25 mouse cellular contexts compared by ENCODE assay signal in genomic region chr6:145822218-145822617, GRCm38 (mm10). TPM values are rescaled to one million over a fixed set of nuclear protein-coding genes. Genes with fewer than 3 reads are reported as not detected.
DNase-seq lines count a peak whose midpoint lies in the region; ATAC-seq and TF ChIP-seq lines count a peak whose summit lies in the region.
"Had no signal": no experiment of that assay in that cellular context is flagged by ENCODE, and none has a peak within 500 bp of the region (broad histone marks: within the 10 kb centered on the region; RNA-seq: fewer than 3 reads in every experiment).

No protein-coding gene starts in this region.

- H3K36me3 ChIP-seq in intestine, postnatal 0 days (ENCODE audit: control insufficient read depth, insufficient read depth), result no peaks in the 10 kb centered on the region
- H3K36me3 ChIP-seq in intestine, embryonic 15.5 days, result no peaks in the 10 kb centered on the region
- H3K36me3 ChIP-seq in midbrain, embryonic 11.5 days (ENCODE audit: control insufficient read depth, insufficient read depth, low read length), result no peaks in the 10 kb centered on the region
- H3K36me3 ChIP-seq in midbrain, embryonic 15.5 days (replicated peaks), result no peaks in the 10 kb centered on the region
- H3K36me3 ChIP-seq: forebrain, embryonic 12.5 days; forebrain, embryonic 15.5 days; hindbrain, embryonic 13.5 days had no signal

- ATAC-seq in intestine, postnatal 0 days, result 0 out of 2 replicates have a peak, but pooled peaks have one; percentile 19
- ATAC-seq in intestine, embryonic 15.5 days, result no peak
- 0 out of 2 replicates have a peak, but pooled peaks have one; percentile 7 for ATAC-seq in midbrain, embryonic 11.5 days (ENCODE audit: low FRiP score)
- ATAC-seq in midbrain, embryonic 15.5 days (replicated peaks), result no peak
- peak; percentile 49 for ATAC-seq in megakaryocyte progenitor cell, adult 5-6 weeks (replicated peaks; ENCODE audit: poor library complexity)
- ATAC-seq: CD4-positive, CD25-positive, alpha-beta regulatory T cell, adult 4 months; inflammation-experienced regulatory T-cells, adult 6 months had no signal

- H3K27me3 ChIP-seq in intestine, postnatal 0 days (replicated peaks; ENCODE audit: control insufficient read depth, insufficient read depth, low read length), result no peaks in the 10 kb centered on the region
- H3K27me3 ChIP-seq in intestine, embryonic 15.5 days (replicated peaks), result no peaks in the 10 kb centered on the region
- no peaks in the 10 kb centered on the region for H3K27me3 ChIP-seq in midbrain, embryonic 11.5 days (ENCODE audit: control insufficient read depth, insufficient read depth, low read length)
- no peaks in the 10 kb centered on the region for H3K27me3 ChIP-seq in midbrain, embryonic 15.5 days (replicated peaks)
- H3K27me3 ChIP-seq: embryonic facial prominence, embryonic 13.5 days; forebrain, embryonic 12.5 days; forebrain, embryonic 15.5 days; hindbrain, embryonic 13.5 days had no signal

- TF ChIP-seq CTCF in intestine, postnatal 0 days (IDR thresholded peaks at IDR 0.05; ENCODE audit: low read depth), result no peak

- no peak overlapping the region for H3K9ac ChIP-seq in intestine, postnatal 0 days (ENCODE audit: low read depth, low read length)
- H3K9ac ChIP-seq in intestine, embryonic 15.5 days, result no peak overlapping the region
- no peak overlapping the region for H3K9ac ChIP-seq in midbrain, embryonic 11.5 days (ENCODE audit: low read length)
- no peak overlapping the region for H3K9ac ChIP-seq in midbrain, embryonic 15.5 days
- H3K9ac ChIP-seq: embryonic facial prominence, embryonic 13.5 days; forebrain, embryonic 12.5 days; forebrain, embryonic 15.5 days; hindbrain, embryonic 13.5 days had no signal

- H3K9me3 ChIP-seq in intestine, postnatal 0 days (ENCODE audit: control insufficient read depth), result no peaks in the 10 kb centered on the region
- no peaks in the 10 kb centered on the region for H3K9me3 ChIP-seq in intestine, embryonic 15.5 days
- H3K9me3 ChIP-seq in midbrain, embryonic 11.5 days (ENCODE audit: control insufficient read depth, low read length), result no peaks in the 10 kb centered on the region; the same call in none of the 2 replicates
- no peaks in the 10 kb centered on the region for H3K9me3 ChIP-seq in midbrain, embryonic 15.5 days
- H3K9me3 ChIP-seq: forebrain, embryonic 12.5 days; forebrain, embryonic 15.5 days; hindbrain, embryonic 13.5 days had no signal

- no peak for DNase-seq in midbrain, embryonic 11.5 days (ENCODE audit: low spot score, missing footprints)
- no peak for DNase-seq in c-Kit-positive CD71-positive TER-119-positive erythroid progenitor cells, embryonic 14.5 days (ENCODE audit: low spot score)
- DNase-seq: adrenal gland, adult 2 months; adrenal gland, postnatal 14 days; cerebellum, adult 11-12 months; cerebellum, adult 8-10 months; cerebellum, postnatal 10 days; cerebellum, postnatal 36 days; embryo, embryonic 11 days; gastrocnemius, postnatal 25 days; heart, adult 2 months had no signal

- WGBS in intestine, postnatal 0 days, result 65% methylated on average over 5 of the region's 5 CpGs
- 79% methylated on average over 5 of the region's 5 CpGs for WGBS in intestine, embryonic 15.5 days
- 70% methylated on average over 5 of the region's 5 CpGs for WGBS in midbrain, embryonic 11.5 days
- WGBS in midbrain, embryonic 15.5 days, result 69% methylated on average over 5 of the region's 5 CpGs

- H3K27ac ChIP-seq in intestine, postnatal 0 days (ENCODE audit: low read depth, low read length), result no peak overlapping the region
- H3K27ac ChIP-seq in intestine, embryonic 15.5 days, result no peak overlapping the region
- no peak overlapping the region for H3K27ac ChIP-seq in midbrain, embryonic 11.5 days (ENCODE audit: low read depth, low read length)
- no peak overlapping the region for H3K27ac ChIP-seq in midbrain, embryonic 15.5 days
- H3K27ac ChIP-seq: embryonic facial prominence, embryonic 10.5 days; embryonic facial prominence, embryonic 13.5 days; forebrain, embryonic 12.5 days; forebrain, embryonic 15.5 days; heart, adult 2 months; hindbrain, embryonic 13.5 days had no signal

- no peak overlapping the region for H3K4me2 ChIP-seq in intestine, postnatal 0 days (replicated peaks; ENCODE audit: low read depth)
- H3K4me2 ChIP-seq in intestine, embryonic 15.5 days (replicated peaks), result no peak overlapping the region
- H3K4me2 ChIP-seq in midbrain, embryonic 11.5 days, result no peak overlapping the region
- H3K4me2 ChIP-seq in midbrain, embryonic 15.5 days, result no peak overlapping the region
- H3K4me2 ChIP-seq: embryonic facial prominence, embryonic 13.5 days; forebrain, embryonic 12.5 days; forebrain, embryonic 15.5 days; heart, embryonic 11.5 days; hindbrain, embryonic 13.5 days had no signal

- no peaks in the 10 kb centered on the region for H3K4me1 ChIP-seq in intestine, postnatal 0 days (replicated peaks; ENCODE audit: control insufficient read depth, insufficient read depth, low read length)
- no peaks in the 10 kb centered on the region for H3K4me1 ChIP-seq in intestine, embryonic 15.5 days (replicated peaks)
- peaks cover 5% of the 10 kb centered on the region; the same call in 1 of the 2 replicates for H3K4me1 ChIP-seq in midbrain, embryonic 11.5 days (ENCODE audit: control insufficient read depth, insufficient read depth, low read length)
- H3K4me1 ChIP-seq in midbrain, embryonic 15.5 days, result no peaks in the 10 kb centered on the region
- H3K4me1 ChIP-seq: embryonic facial prominence, embryonic 13.5 days; forebrain, embryonic 12.5 days; forebrain, embryonic 15.5 days had no signal

- no peak overlapping the region for H3K4me3 ChIP-seq in intestine, postnatal 0 days (ENCODE audit: low read depth, low read length)
- H3K4me3 ChIP-seq in intestine, embryonic 15.5 days (replicated peaks), result no peak overlapping the region
- H3K4me3 ChIP-seq in midbrain, embryonic 11.5 days (ENCODE audit: low read depth, low read length), result no peak overlapping the region
- H3K4me3 ChIP-seq in midbrain, embryonic 15.5 days, result no peak overlapping the region
- H3K4me3 ChIP-seq: embryonic facial prominence, embryonic 10.5 days; embryonic facial prominence, embryonic 13.5 days; erythroblast, embryonic 14.5 days; forebrain, embryonic 12.5 days; forebrain, embryonic 15.5 days; heart, adult 2 months; hindbrain, embryonic 13.5 days had no signal

RNA-seq across cellular contexts. Expression of gene Bhlhe41, which starts 43.1 kb away (rescaled TPM):
- polyA plus RNA-seq in intestine, postnatal 0 days (2015; fragmentation: Nextera tagmentation; extraction: Ambion mirVana), result 0.44 and 0.61 TPM in 2 replicates
- polyA plus RNA-seq in intestine, embryonic 15.5 days (2015; fragmentation: Nextera tagmentation; extraction: Ambion mirVana), result 0.82 and 1.3 TPM in 2 replicates
- polyA plus RNA-seq in midbrain, embryonic 11.5 days (2014; fragmentation: Nextera tagmentation; extraction: Ambion mirVana), result 1.9 and 2.1 TPM in 2 replicates
- 6.5 and 8.2 TPM in 2 replicates for polyA plus RNA-seq in midbrain, embryonic 15.5 days (2015; fragmentation: Nextera tagmentation; extraction: Ambion mirVana)
- total RNA-seq in megakaryocyte progenitor cell, adult 5-6 weeks (2015), result 0.02 TPM in 1 of 2 replicates, not detected in the other
- total RNA-seq in megakaryocyte progenitor cell, adult 5-6 weeks (2017), result 0.12 TPM in 1 of 2 replicates, not detected in the other
- total RNA-seq: MEL had no signal

Comparison
In these comparisons a context has a peak if more than half of its experiments do, and no peak if none do; other contexts are left out.
1. ATAC-seq: peak in intestine, postnatal 0 days (single experiment), midbrain, embryonic 11.5 days (single experiment) and megakaryocyte progenitor cell, adult 5-6 weeks (single experiment); none in intestine, embryonic 15.5 days (single experiment) and midbrain, embryonic 15.5 days (single experiment).